Mouse (Mus musculus): ENCODE data around the gene Pou4f1. TPM values are rescaled to one million over a fixed set of nuclear protein-coding genes. Genes with fewer than 3 reads are reported as not detected.
A peak's percentile ranks its signal among the peaks of the same experiment; 100 is the strongest.
"Not testable (repeated sequence)": the region's sequence is repeated elsewhere in the genome, so short reads cannot be mapped to it uniquely, and the experiment has no call there.

Gene Pou4f1
- total RNA-seq (2021) = under 1 TPM; 0.10 to 0.13 TPM
- long read RNA-seq, experiment 1 = 0 reads
- long read RNA-seq, experiment 2 = 0 reads

- DNase-seq = peak; percentile 36 to 40
Measured at GRCm38 (mm10) chr14:104467966-104468622, at the start of gene Pou4f1. TSS of gene Pou4f1 (minus strand) at chr14:104467999.

GRCm38 (mm10) chr14:104511664-104512063 lies 43.9 kb upstream of the Pou4f1 start:
- no peak for DNase-seq

GRCm38 (mm10) chr14:104502761-104503160 lies 35.0 kb upstream of the Pou4f1 start:
- not testable (repeated sequence) for DNase-seq

- no peak for DNase-seq
Measured at GRCm38 (mm10) chr14:104479751-104480150, 12.0 kb upstream of the Pou4f1 start.

- DNase-seq = no peak
Measured at GRCm38 (mm10) chr14:104478593-104478992, 10.8 kb upstream of the Pou4f1 start.

GRCm38 (mm10) chr14:104477616-104478015 lies 9.8 kb upstream of the Pou4f1 start:
- no peak for DNase-seq

- no peak for DNase-seq
Measured at GRCm38 (mm10) chr14:104475438-104475837, 7.6 kb upstream of the Pou4f1 start.

- DNase-seq = no peak
Measured at GRCm38 (mm10) chr14:104468623-104468970, 798 bp upstream of the Pou4f1 start.

- DNase-seq = peak in 1 of 2 experiments; percentile 25
Measured at GRCm38 (mm10) chr14:104467133-104467965, 450 bp downstream of the Pou4f1 start.

GRCm38 (mm10) chr14:104466557-104466956 lies 1.2 kb downstream of the Pou4f1 start:
- no peak for DNase-seq

GRCm38 (mm10) chr14:104465483-104466235 lies 2.1 kb downstream of the Pou4f1 start:
- DNase-seq = peak in 1 of 2 experiments; percentile 24

GRCm38 (mm10) chr14:104464841-104465240 lies 3.0 kb downstream of the Pou4f1 start:
- DNase-seq = no peak

GRCm38 (mm10) chr14:104463631-104464250 lies 4.1 kb downstream of the Pou4f1 start:
- DNase-seq = no peak

- DNase-seq = peak in 1 of 2 experiments; percentile 11
Measured at GRCm38 (mm10) chr14:104461286-104462240, 6.2 kb downstream of the Pou4f1 start.

- no peak for DNase-seq
Measured at GRCm38 (mm10) chr14:104460325-104461285, 7.2 kb downstream of the Pou4f1 start.

- DNase-seq = peak in 1 of 2 experiments; percentile 20
Measured at GRCm38 (mm10) chr14:104459513-104460111, 8.2 kb downstream of the Pou4f1 start.

- no peak for DNase-seq
Measured at GRCm38 (mm10) chr14:104458728-104459512, 8.9 kb downstream of the Pou4f1 start.

GRCm38 (mm10) chr14:104457966-104458710 lies 9.7 kb downstream of the Pou4f1 start:
- DNase-seq = peak in 1 of 2 experiments; percentile 10
